Mouse (Mus musculus) stomach, embryonic 16.5 days (tissue): Measurements from ENCODE around the gene Ltbp1. TPM values are rescaled to one million over a fixed set of nuclear protein-coding genes. Genes with fewer than 3 reads are reported as not detected.

ENCODE experiments used
- ATAC-seq: fragments of 200-750 bp; cut with Nextera tagmentation; 2 replicates; pipeline ENCODE4 v1.8.0; 2017; ENCODE audit warnings: moderate number of reproducible peaks, moderate TSS enrichment; ENCODE audit not compliant: insufficient read depth, low FRiP score
- H3K27ac ChIP-seq: fragments of 300-500 bp; sonication (generic); 2 replicates; pipeline ENCODE4 v1.5.1; 2014; ENCODE audit warnings: low read length
- H3K27me3 ChIP-seq: fragments of 300-500 bp; sonication (generic); 2 replicates; pipeline ENCODE4 v1.6.1; 2014; ENCODE audit warnings: low read length, control low read depth, mixed read lengths; ENCODE audit not compliant: control insufficient read depth, insufficient read depth
- H3K36me3 ChIP-seq: fragments of 300-500 bp; sonication (generic); 2 replicates; pipeline ENCODE4 v1.6.1; 2014; ENCODE audit warnings: low read length; ENCODE audit not compliant: control insufficient read depth, insufficient read depth
- H3K4me1 ChIP-seq: fragments of 300-500 bp; sonication (generic); 2 replicates; pipeline ENCODE4 v1.6.1; 2014; ENCODE audit warnings: low read length, control low read depth, mixed read lengths; ENCODE audit not compliant: control insufficient read depth, insufficient read depth
- H3K4me2 ChIP-seq: fragments of 300-500 bp; sonication (generic); 2 replicates; pipeline ENCODE4 v1.6.1; 2014; ENCODE audit warnings: low read depth, low read length, mixed read lengths
- H3K4me3 ChIP-seq: fragments of 300-500 bp; sonication (generic); replicated peaks from 2 replicates; pipeline ENCODE4 v1.5.1; 2014; ENCODE audit warnings: mild to moderate bottlenecking, low read length
- H3K9ac ChIP-seq: fragments of 300-500 bp; sonication (generic); 2 replicates; pipeline ENCODE4 v1.6.1; 2014; ENCODE audit warnings: low read length
- H3K9me3 ChIP-seq: fragments of 300-500 bp; sonication (generic); replicated peaks from 2 replicates; pipeline ENCODE4 v1.6.1; 2016; ENCODE audit warnings: low read length, control low read depth; ENCODE audit not compliant: control insufficient read depth
- WGBS: fragments of 180-500 bp; shearing (Covaris S2); extraction: QIAGEN DNeasy Blood & Tissue Kit; methylation state at CpG from one replicate; pipeline ENCODE4 v1.1.7; 2014; 5-methylcytosine and 5-hydroxymethylcytosine counted together
- polyA plus RNA-seq: library from polyadenylated mRNA; unstranded; fragments of >200 nt; fragmentation: Nextera tagmentation; extraction: Ambion mirVana; gene quantifications from 2 replicates; pipeline ENCODE4 v1.2.1, GENCODE M21; 2015

The Ltbp1 gene
- polyA plus RNA-seq, 1 experiment from 2014 or later, result 30.1 TPM

DNA sequence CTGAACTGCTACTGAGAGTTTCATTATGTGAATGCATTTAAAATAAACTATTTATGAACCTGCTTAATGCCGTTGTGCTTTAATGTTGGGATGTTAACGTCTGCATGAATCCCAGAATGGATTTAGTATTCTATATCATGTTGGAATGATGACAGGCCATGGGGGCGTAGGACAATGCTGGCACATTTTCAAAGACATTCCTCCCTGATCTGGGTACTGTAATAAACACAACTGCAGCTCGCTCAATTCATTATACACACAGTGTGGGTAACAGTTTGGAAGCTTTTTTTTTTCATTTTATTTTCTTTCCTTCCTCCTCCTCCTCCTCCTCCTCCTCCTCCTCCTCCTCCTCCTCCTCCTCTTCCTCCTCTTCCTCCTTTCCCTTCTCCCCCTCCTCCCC is 82.9 kb downstream of the Ltbp1 start:
- ATAC-seq, result no peak
- WGBS, result 46% methylated on average over 4 of the region's 4 CpGs
- H3K4me2 ChIP-seq, result no peak overlapping the region
- no peak overlapping the region for H3K27ac ChIP-seq
- no peaks in the 10 kb centered on the region for H3K9me3 ChIP-seq
- peaks cover 7% of the 10 kb centered on the region for H3K4me1 ChIP-seq
- no peaks in the 10 kb centered on the region for H3K36me3 ChIP-seq
- no peak overlapping the region for H3K9ac ChIP-seq
- no peaks in the 10 kb centered on the region for H3K27me3 ChIP-seq
- no peak overlapping the region for H3K4me3 ChIP-seq

DNA sequence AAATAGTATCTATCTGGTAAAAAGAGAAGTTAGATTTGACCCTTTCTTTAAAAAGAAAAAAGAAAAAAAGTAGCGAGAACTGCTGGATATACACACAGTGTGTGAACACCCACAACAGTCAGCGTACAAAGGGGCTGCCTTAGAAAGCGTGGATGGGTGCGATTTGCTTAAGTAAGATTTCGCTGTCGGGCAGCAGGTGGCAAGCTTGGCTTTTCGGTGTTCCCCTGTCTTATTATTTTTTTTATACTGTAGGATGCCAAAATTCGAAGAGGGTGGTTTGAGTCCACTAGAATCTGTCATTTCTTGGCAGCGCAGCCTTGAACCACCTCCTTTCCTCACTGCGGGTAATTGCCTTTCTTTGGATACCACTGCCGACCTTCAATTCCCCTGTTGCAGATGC is 83.4 kb downstream of the Ltbp1 start:
- H3K27ac ChIP-seq, result no peak overlapping the region
- H3K4me3 ChIP-seq, result no peak overlapping the region
- H3K27me3 ChIP-seq, result no peaks in the 10 kb centered on the region
- H3K9me3 ChIP-seq, result no peaks in the 10 kb centered on the region
- no peak overlapping the region for H3K9ac ChIP-seq
- no peak overlapping the region for H3K4me2 ChIP-seq
- no peak for ATAC-seq
- peaks cover 7% of the 10 kb centered on the region for H3K4me1 ChIP-seq
- WGBS, result 74% methylated on average over 11 of the region's 11 CpGs
- no peaks in the 10 kb centered on the region for H3K36me3 ChIP-seq

DNA sequence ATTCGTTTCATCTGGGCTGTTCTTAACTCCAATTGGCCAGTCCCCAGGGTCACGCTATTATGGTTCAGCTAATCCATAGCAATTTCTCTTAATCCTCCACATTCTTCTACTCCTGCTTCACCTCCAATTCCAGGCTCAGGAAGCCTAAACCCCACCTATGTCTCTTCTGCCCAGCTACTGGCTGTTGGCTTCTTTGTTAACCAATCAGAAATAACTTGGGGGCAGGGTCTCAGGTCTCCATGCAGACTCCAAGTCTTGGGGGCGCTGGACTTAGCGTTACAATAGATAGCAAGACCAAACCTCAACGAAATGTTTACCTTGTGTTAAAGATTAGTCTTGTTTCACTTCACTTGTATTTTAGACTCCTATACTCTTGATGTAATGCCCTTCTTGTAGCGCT is 85.2 kb downstream of the Ltbp1 start:
- no peaks in the 10 kb centered on the region for H3K27me3 ChIP-seq
- ATAC-seq, result no peak
- no peak overlapping the region for H3K4me3 ChIP-seq
- H3K4me2 ChIP-seq, result no peak overlapping the region
- H3K4me1 ChIP-seq, result peaks cover 7% of the 10 kb centered on the region
- no peaks in the 10 kb centered on the region for H3K36me3 ChIP-seq
- no peaks in the 10 kb centered on the region for H3K9me3 ChIP-seq
- H3K9ac ChIP-seq, result no peak overlapping the region
- H3K27ac ChIP-seq, result no peak overlapping the region
- WGBS, result 70% methylated on average over 6 of the region's 6 CpGs

DNA sequence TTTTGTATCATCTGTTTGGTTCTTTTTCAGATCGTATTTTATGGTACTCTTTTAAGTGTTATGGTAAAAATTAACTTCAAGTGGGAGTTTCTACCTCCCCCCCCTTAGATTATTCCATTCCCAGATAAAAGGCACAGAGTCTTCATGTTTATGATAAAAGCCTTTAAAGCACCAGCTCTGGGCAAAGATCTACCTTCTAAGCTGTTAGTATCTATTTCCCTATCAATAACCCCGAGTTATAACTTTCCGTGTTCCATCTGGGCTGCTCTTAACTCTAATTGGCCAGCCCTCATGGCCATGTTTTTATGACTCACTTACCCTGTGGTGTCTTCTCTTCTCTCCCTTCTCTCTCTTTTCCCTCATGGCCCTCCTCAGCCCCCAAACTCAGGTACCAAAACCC is 88.2 kb downstream of the Ltbp1 start:
- peaks cover 4% of the 10 kb centered on the region; the same call in 1 of the 2 replicates for H3K4me1 ChIP-seq
- H3K36me3 ChIP-seq, result no peaks in the 10 kb centered on the region
- no peak overlapping the region for H3K27ac ChIP-seq
- no peak for ATAC-seq
- no peak overlapping the region for H3K9ac ChIP-seq
- H3K4me3 ChIP-seq, result no peak overlapping the region
- H3K4me2 ChIP-seq, result no peak overlapping the region
- WGBS, result 78% methylated on average over 3 of the region's 3 CpGs
- no peaks in the 10 kb centered on the region for H3K27me3 ChIP-seq
- no peaks in the 10 kb centered on the region for H3K9me3 ChIP-seq

DNA sequence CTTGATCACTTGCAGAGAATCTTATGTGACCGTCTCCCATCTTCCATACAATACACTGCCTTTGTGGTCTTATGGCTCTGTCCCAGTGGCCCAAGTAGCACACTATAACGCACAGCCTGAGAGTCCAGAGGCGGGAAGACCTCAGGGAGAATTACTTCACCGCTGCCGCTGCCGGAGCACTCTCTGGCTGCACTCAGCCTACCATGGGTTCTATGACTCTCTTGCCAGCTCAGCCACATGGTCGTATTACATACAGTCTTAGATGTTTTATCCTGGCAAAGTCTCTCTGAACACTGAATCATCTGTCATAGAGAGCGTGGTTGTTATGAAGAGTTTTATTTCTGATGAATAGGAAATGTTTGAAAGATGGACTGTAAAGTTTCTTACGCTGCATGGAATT is 89.2 kb downstream of the Ltbp1 start:
- Histone ChIP-seq H3K27me3 (no peaks in the 10 kb centered on the region), H3K9ac (no peak overlapping the region), H3K4me3 (no peak overlapping the region), H3K9me3 (no peaks in the 10 kb centered on the region), H3K4me2 (no peak overlapping the region), H3K36me3 (no peaks in the 10 kb centered on the region), H3K4me1 (peaks cover 4% of the 10 kb centered on the region; the same call in 1 of the 2 replicates), H3K27ac (no peak overlapping the region)
- WGBS, result 85% methylated on average over 9 of the region's 9 CpGs
- ATAC-seq, result no peak

DNA sequence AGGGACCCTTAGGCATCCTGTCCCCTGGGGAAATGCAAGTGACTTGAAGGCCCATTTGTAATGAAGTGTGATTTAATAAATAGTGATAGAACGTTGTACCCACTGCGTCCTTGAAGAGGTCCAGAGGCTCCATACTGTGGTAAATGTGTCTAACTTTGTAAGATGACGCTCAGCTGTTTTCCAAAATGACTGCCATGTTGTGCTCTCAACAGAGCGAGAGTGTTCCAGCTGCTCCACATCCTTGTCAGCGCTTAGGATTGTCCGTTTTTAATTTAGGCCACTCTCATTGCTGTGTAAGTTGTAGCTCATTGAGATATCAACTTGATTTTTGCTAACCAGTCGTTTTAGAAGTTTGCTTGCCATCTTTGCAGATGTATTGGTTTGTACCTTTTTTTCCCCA is 91.4 kb downstream of the Ltbp1 start:
- H3K27ac ChIP-seq, result no peak overlapping the region
- H3K36me3 ChIP-seq, result no peaks in the 10 kb centered on the region
- 58% methylated on average over 7 of the region's 7 CpGs for WGBS
- H3K4me2 ChIP-seq, result no peak overlapping the region
- H3K4me3 ChIP-seq, result no peak overlapping the region
- H3K4me1 ChIP-seq, result peaks cover 4% of the 10 kb centered on the region; the same call in 1 of the 2 replicates
- no peaks in the 10 kb centered on the region for H3K9me3 ChIP-seq
- ATAC-seq, result no peak
- no peaks in the 10 kb centered on the region for H3K27me3 ChIP-seq
- no peak overlapping the region for H3K9ac ChIP-seq

DNA sequence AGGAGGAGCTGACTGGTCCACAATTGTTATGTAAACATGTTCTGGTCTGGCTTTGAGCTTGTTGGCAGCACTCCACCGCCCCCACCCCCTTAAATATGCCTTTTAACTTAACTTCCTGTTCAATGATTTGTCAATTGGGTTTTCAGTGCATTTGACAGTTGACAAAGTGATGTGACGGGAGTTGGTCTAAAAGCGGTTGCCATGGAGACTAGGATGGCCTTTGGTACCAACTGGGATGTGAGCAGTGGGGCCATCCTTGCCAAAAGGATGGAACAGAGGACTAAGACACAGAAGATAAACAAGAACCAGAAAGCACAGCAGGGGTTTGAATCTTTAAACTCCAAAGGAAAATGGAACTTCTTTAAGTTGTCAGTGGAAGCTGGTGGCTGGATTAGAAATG is 92.0 kb downstream of the Ltbp1 start:
- no peak overlapping the region for H3K4me2 ChIP-seq
- H3K36me3 ChIP-seq, result no peaks in the 10 kb centered on the region
- no peaks in the 10 kb centered on the region for H3K27me3 ChIP-seq
- H3K4me3 ChIP-seq, result no peak overlapping the region
- H3K9ac ChIP-seq, result no peak overlapping the region
- WGBS, result 56% methylated on average over 3 of the region's 3 CpGs
- peaks cover 4% of the 10 kb centered on the region; the same call in 1 of the 2 replicates for H3K4me1 ChIP-seq
- no peaks in the 10 kb centered on the region for H3K9me3 ChIP-seq
- no peak overlapping the region for H3K27ac ChIP-seq
- no peak for ATAC-seq

DNA sequence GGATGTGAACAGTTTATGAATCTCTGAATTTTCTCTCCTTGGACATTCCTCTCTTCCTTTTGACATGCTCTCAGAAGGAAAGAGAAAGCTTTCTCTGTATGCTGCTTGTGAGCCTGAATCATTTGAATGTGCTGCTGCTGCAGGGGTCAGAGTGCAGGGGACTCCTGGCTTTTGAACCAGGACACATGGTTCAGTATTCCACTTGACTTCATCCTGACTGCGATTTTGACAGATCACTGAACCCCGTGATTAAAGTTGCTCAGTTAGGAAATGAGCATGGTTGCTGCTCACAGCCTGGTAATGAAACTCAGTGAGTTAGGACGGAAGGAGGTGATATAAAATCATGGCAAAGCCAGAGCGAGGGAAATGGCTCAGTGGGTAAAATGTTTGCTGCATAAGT is 95.8 kb downstream of the Ltbp1 start:
- Histone ChIP-seq H3K27ac (no peak overlapping the region), H3K36me3 (no peaks in the 10 kb centered on the region), H3K4me2 (no peak overlapping the region), H3K4me3 (no peak overlapping the region), H3K27me3 (no peaks in the 10 kb centered on the region), H3K9me3 (no peaks in the 10 kb centered on the region), H3K4me1 (peaks cover 4% of the 10 kb centered on the region; the same call in 1 of the 2 replicates), H3K9ac (no peak overlapping the region)
- WGBS, result 77% methylated on average over 4 of the region's 4 CpGs
- ATAC-seq, result no peak

DNA sequence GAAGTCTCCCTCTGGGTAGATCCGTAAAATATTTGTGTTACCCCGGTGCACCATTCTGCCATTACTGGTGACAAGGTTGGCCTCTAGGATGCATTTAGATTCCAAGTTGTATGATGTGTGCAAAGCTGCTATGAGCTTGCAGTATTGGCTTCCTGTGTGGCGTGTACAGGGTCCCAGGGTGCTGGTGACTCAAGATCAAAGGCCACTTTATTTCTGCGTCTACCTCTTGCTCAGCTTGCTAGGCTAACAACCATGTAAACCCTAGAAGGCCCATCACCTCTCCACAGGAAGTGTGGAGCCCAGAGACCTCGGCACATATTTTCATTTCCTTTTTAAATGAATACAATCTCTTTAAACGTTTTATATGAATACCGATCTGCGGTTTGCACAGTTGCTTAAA is 96.6 kb downstream of the Ltbp1 start:
- ATAC-seq, result no peak
- no peaks in the 10 kb centered on the region for H3K36me3 ChIP-seq
- no peaks in the 10 kb centered on the region for H3K27me3 ChIP-seq
- H3K27ac ChIP-seq, result no peak overlapping the region
- peaks cover 4% of the 10 kb centered on the region; the same call in 1 of the 2 replicates for H3K4me1 ChIP-seq
- no peak overlapping the region for H3K4me3 ChIP-seq
- no peaks in the 10 kb centered on the region for H3K9me3 ChIP-seq
- no peak overlapping the region for H3K4me2 ChIP-seq
- 85% methylated on average over 8 of the region's 8 CpGs for WGBS
- H3K9ac ChIP-seq, result no peak overlapping the region

DNA sequence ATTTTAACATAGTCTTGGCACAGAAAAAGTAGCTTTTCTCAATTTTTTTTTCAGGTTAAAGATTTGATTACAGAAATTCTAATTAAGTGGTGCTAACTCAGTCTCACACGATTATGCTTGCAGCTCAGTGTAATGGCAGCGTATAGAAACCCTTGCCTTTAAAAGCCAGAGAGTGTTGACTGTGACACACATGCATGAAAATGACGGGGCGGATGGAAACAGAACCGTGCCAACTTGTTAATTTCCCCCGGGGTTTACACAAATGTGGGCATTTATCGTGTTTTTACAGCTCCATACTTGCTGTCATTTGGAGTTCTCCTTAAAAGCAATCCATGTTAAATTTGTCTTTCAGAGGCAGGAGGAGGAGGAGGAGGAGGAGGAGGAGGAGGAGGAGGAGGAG is 102.0 kb downstream of the Ltbp1 start:
- H3K4me1 ChIP-seq, result peaks cover 5% of the 10 kb centered on the region; the same call in 1 of the 2 replicates
- WGBS, result 69% methylated on average over 7 of the region's 7 CpGs
- no peaks in the 10 kb centered on the region for H3K27me3 ChIP-seq
- no peak for ATAC-seq
- no peak overlapping the region for H3K27ac ChIP-seq
- H3K9me3 ChIP-seq, result no peaks in the 10 kb centered on the region
- no peak overlapping the region for H3K9ac ChIP-seq
- no peaks in the 10 kb centered on the region for H3K36me3 ChIP-seq
- H3K4me2 ChIP-seq, result no peak overlapping the region
- no peak overlapping the region for H3K4me3 ChIP-seq
